Mouse (Mus musculus) limb, embryonic 15.5 days (tissue): ENCODE data around the gene Upk2. TPM values are rescaled to one million over a fixed set of nuclear protein-coding genes. Genes with fewer than 3 reads are reported as not detected.
"Not testable (repeated sequence)": the region's sequence is repeated elsewhere in the genome, so short reads cannot be mapped to it uniquely, and the experiment has no call there.

ENCODE experiments used
- ATAC-seq: fragments of 200-750 bp; cut with Nextera tagmentation; 2 replicates; pipeline ENCODE4 v1.8.0; 2017; ENCODE audit warnings: low read depth, moderate TSS enrichment; ENCODE audit not compliant: insufficient number of reproducible peaks, low FRiP score, low TSS enrichment
- H3K27ac ChIP-seq: fragments of 300-500 bp; sonication (generic); 2 replicates; pipeline ENCODE4 v1.5.1; 2015; ENCODE audit warnings: moderate library complexity, mild to moderate bottlenecking, inconsistent platforms
- H3K27me3 ChIP-seq: fragments of 300-500 bp; sonication (generic); 2 replicates; pipeline ENCODE4 v1.6.1; 2015; ENCODE audit warnings: inconsistent platforms
- H3K36me3 ChIP-seq: fragments of 300-500 bp; sonication (generic); 2 replicates; pipeline ENCODE4 v1.6.1; 2015; ENCODE audit warnings: inconsistent platforms
- H3K4me1 ChIP-seq: fragments of 300-500 bp; sonication (generic); 2 replicates; pipeline ENCODE4 v1.6.1; 2015; ENCODE audit warnings: inconsistent platforms
- H3K4me2 ChIP-seq: fragments of 300-500 bp; sonication (generic); 2 replicates; pipeline ENCODE4 v1.6.1; 2015; ENCODE audit warnings: mild to moderate bottlenecking, inconsistent platforms
- H3K4me3 ChIP-seq: fragments of 300-500 bp; sonication (generic); 2 replicates; pipeline ENCODE4 v1.5.1; 2015; ENCODE audit warnings: mild to moderate bottlenecking, inconsistent platforms
- H3K9ac ChIP-seq: fragments of 300-500 bp; sonication (generic); 2 replicates; pipeline ENCODE4 v1.6.1; 2015; ENCODE audit warnings: inconsistent platforms
- H3K9me3 ChIP-seq: fragments of 300-500 bp; sonication (generic); 2 replicates; pipeline ENCODE4 v1.6.1; 2016; ENCODE audit warnings: inconsistent platforms
- WGBS: fragments of 180-500 bp; shearing (Covaris S2); methylation state at CpG from one replicate; pipeline ENCODE4 v1.1.7; 2015; 5-methylcytosine and 5-hydroxymethylcytosine counted together
- polyA plus RNA-seq: library from polyadenylated mRNA; unstranded; fragments of >200 nt; fragmentation: Nextera tagmentation; extraction: Ambion mirVana; gene quantifications from 2 replicates; pipeline ENCODE4 v1.2.1, GENCODE M21; 2015

Gene Upk2
- polyA plus RNA-seq, 1 experiment from 2014 or later, result 0.45 TPM

DNA sequence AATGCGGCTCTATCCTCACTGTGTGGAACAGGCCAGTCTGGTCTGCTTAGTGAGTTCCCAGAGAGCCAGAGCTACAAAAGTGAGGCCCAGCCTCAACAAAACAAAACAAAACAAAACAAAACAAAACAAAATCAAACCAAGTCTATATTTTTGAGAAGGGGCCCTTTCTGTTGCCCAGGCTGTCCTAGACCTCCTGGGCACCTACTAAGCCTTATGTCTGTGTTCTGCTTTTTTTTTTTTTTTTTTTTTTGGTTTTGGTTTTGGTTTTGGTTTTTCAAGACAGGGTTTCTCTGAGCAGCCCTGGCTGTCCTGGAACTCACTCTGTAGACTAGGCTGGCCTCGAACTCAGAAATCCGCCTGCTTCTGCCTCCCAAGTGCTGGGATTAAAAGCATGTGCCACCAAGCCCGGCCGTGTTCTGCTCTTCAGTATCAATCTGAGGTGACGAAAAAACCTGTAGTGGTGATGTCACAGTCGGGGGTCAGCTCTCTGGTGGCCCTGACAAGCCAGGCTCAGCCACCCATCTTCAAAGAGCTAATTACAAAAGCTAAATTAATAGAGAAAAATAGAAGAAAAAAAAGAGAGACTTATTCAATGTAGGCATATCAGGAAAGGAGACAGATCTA, 10.3 kb downstream of the Upk2 start:
- H3K27ac ChIP-seq, H3K9me3 ChIP-seq, H3K4me2 ChIP-seq, H3K9ac ChIP-seq, H3K27me3 ChIP-seq, H3K4me3 ChIP-seq, H3K4me1 ChIP-seq, H3K36me3 ChIP-seq, ATAC-seq: not testable (repeated sequence)
- 85% methylated on average over 7 of the region's 7 CpGs for WGBS

GRCm38 (mm10) chr9:44440961-44441360, 13.8 kb downstream of the Upk2 start, which contains the start of gene Foxr1:
Foxr1 (minus strand) TSS chr9:44441136.
- H3K4me3 ChIP-seq, result no peak within 1 kb of the TSS
- no peak within 1 kb of the TSS for H3K9ac ChIP-seq
- no peaks in the 10 kb centered on the region for H3K27me3 ChIP-seq
- H3K27ac ChIP-seq, result no peak within 1 kb of the TSS
- ATAC-seq, result no peak
- H3K4me1 ChIP-seq, result no peaks in the 10 kb centered on the region
- H3K4me2 ChIP-seq, result no peak within 1 kb of the TSS
- WGBS, result 75% methylated on average over 19 of the region's 19 CpGs
- no peaks in the 10 kb centered on the region for H3K36me3 ChIP-seq
- no peaks in the 10 kb centered on the region for H3K9me3 ChIP-seq

DNA sequence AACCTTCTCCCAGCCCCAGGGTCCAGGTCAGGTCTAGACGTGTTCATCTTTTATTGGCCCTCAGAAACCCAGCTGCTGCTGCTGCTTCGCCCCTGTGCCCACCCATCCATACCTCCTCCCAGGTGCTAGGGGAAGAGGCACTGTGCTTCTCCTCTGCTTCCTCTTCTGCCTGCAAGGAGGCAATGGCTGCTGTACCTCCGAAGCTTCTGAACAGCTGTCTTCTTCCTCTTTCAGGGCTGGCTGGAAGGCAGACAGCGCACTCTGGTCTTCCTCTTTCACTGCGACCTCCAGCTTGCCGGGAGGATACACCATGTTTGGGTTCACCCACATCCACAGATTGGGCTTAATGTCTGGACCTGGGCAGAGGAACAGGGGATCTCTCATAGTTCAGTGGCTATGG, 19.0 kb downstream of the Upk2 start:
- H3K27me3 ChIP-seq, result no peaks in the 10 kb centered on the region
- no peaks in the 10 kb centered on the region for H3K36me3 ChIP-seq
- no peak overlapping the region for H3K4me2 ChIP-seq
- no peak overlapping the region for H3K9ac ChIP-seq
- no peak for ATAC-seq
- H3K4me3 ChIP-seq, result no peak overlapping the region
- 70% methylated on average over 6 of the region's 6 CpGs for WGBS
- H3K9me3 ChIP-seq, result no peaks in the 10 kb centered on the region
- H3K4me1 ChIP-seq, result peaks cover 7% of the 10 kb centered on the region
- no peak overlapping the region for H3K27ac ChIP-seq

GRCm38 (mm10) chr9:44432577-44433185, 22.1 kb downstream of the Upk2 start:
- Histone ChIP-seq H3K4me3 (no peak overlapping the region), H3K9ac (no peak overlapping the region), H3K4me2 (no peak overlapping the region), H3K27ac (no peak overlapping the region), H3K9me3 (no peaks in the 10 kb centered on the region), H3K4me1 (peaks cover 7% of the 10 kb centered on the region), H3K27me3 (no peaks in the 10 kb centered on the region), H3K36me3 (no peaks in the 10 kb centered on the region)
- ATAC-seq, result no peak
- WGBS, result 52% methylated on average over 5 of the region's 5 CpGs

DNA sequence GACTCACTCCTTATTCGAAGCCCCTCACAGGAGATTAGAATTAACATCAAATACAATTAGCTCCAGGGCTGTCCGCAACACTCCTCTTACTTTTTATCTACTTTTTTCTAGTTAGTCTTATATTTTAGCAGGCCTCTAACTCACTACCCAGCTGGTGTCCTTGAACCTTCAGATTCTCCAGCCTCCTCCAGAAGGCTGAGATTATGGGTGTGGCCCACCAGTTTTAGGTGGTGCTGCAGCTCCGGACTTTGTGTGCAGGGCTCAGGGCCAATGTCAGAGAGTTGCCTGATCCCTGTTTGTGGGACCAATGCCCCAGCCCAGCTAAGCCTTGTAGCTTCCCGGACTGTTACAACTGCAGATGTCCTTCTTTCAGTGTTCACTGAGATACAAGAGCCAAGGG, 31.2 kb downstream of the Upk2 start:
- no peaks in the 10 kb centered on the region for H3K9me3 ChIP-seq
- no peak overlapping the region for H3K4me3 ChIP-seq
- H3K4me1 ChIP-seq, result peaks cover 1% of the 10 kb centered on the region; the same call in 1 of the 2 replicates
- H3K27ac ChIP-seq, result no peak overlapping the region
- no peaks in the 10 kb centered on the region for H3K27me3 ChIP-seq
- no peak for ATAC-seq
- no peak overlapping the region for H3K9ac ChIP-seq
- WGBS, result 83% methylated on average over 4 of the region's 4 CpGs
- no peaks in the 10 kb centered on the region for H3K36me3 ChIP-seq
- no peak overlapping the region for H3K4me2 ChIP-seq

DNA sequence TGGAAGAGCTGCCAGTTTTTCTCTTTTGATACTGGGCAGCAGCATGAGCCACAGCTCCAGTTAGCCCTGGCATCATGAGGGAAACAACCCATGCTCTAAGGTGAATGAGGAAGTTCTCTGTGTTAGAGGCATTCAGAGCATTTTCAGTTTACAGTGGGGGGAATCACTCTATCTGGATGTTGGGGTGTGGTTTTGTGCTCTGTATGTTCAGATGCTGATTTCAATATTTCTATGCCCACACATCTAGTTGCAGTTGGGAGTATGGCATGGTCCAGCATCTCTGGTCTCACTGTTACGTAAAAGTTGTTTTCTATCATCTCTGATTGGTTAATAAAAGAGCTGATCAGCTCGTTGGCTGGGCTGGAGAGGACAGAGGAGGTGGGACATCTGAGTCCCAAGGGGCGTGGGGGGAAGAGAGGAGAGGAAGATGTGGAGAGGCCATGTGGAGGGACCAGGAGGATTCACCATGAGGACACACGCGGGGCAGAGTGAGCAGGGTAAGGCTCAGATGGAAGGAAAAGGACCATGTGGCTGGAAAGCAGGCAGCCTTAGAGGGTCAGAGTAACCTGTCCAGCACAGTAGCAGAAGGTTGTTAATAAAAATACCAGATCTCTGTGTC, 34.4 kb downstream of the Upk2 start:
- no peak overlapping the region for H3K27ac ChIP-seq
- H3K27me3 ChIP-seq, result no peaks in the 10 kb centered on the region
- no peak overlapping the region for H3K9ac ChIP-seq
- H3K4me3 ChIP-seq, result no peak overlapping the region
- H3K4me1 ChIP-seq, result peaks cover 13% of the 10 kb centered on the region
- WGBS, result 71% methylated on average over 5 of the region's 5 CpGs
- H3K4me2 ChIP-seq, result no peak overlapping the region
- ATAC-seq, result no peak
- H3K9me3 ChIP-seq, result no peaks in the 10 kb centered on the region
- no peaks in the 10 kb centered on the region for H3K36me3 ChIP-seq

DNA sequence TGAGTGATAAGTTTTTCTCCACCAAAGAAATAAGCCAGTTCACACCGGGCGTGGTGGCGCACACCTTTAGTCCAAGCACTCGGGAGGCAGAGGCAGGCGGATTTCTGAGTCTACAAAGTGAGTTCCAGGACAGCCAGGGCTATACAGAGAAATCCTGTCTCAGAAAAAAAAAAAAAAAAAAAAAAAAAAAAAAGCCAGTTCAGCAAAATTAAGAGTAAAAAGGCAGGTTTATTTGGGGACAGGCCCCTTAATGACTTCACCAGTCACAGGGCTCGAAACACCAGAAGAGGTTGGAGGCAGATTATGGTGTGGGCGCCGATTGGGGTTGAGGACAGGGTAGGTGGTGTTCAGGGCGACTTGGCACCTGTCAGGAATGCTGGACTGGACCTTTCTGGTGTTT, 35.0 kb downstream of the Upk2 start:
- not testable (repeated sequence) for H3K9ac ChIP-seq, H3K4me2 ChIP-seq, ATAC-seq, H3K27ac ChIP-seq, H3K27me3 ChIP-seq, H3K4me3 ChIP-seq, H3K9me3 ChIP-seq, H3K36me3 ChIP-seq
- WGBS, result 96% methylated on average over 9 of the region's 9 CpGs
- peaks cover 13% of the 10 kb centered on the region for H3K4me1 ChIP-seq

- Histone ChIP-seq H3K9ac (peak within 1 kb of the TSS; percentile 80), H3K9me3 (no peaks in the 10 kb centered on the region), H3K27ac (peak within 1 kb of the TSS; percentile 70), H3K4me1 (peaks cover 13% of the 10 kb centered on the region), H3K4me2 (peak within 1 kb of the TSS; percentile 88), H3K27me3 (no peaks in the 10 kb centered on the region), H3K36me3 (peaks cover 13% of the 10 kb centered on the region), H3K4me3 (peak within 1 kb of the TSS; percentile 84)
- no peak for ATAC-seq
- 75% methylated on average over 14 of the region's 14 CpGs for WGBS
These were observed 36.0 kb downstream of the Upk2 start, which contains the start of gene Ccdc84 for GRCm38 (mm10) chr9:44418519-44419385. Ccdc84 (minus strand) TSS chr9:44418569.

- Histone ChIP-seq H3K9me3 (no peaks in the 10 kb centered on the region), H3K36me3 (peaks cover 20% of the 10 kb centered on the region), H3K4me2 (peak overlapping the region; percentile 88), H3K4me1 (peaks cover 13% of the 10 kb centered on the region), H3K4me3 (peak overlapping the region; percentile 84), H3K27me3 (no peaks in the 10 kb centered on the region), H3K9ac (peak overlapping the region; percentile 80), H3K27ac (peak overlapping the region; percentile 70)
- ATAC-seq, result peak; percentile 84
- under 1% methylated on average over 38 of the region's 38 CpGs for WGBS
These were observed 36.8 kb downstream of the Upk2 start for GRCm38 (mm10) chr9:44417892-44418363.

DNA sequence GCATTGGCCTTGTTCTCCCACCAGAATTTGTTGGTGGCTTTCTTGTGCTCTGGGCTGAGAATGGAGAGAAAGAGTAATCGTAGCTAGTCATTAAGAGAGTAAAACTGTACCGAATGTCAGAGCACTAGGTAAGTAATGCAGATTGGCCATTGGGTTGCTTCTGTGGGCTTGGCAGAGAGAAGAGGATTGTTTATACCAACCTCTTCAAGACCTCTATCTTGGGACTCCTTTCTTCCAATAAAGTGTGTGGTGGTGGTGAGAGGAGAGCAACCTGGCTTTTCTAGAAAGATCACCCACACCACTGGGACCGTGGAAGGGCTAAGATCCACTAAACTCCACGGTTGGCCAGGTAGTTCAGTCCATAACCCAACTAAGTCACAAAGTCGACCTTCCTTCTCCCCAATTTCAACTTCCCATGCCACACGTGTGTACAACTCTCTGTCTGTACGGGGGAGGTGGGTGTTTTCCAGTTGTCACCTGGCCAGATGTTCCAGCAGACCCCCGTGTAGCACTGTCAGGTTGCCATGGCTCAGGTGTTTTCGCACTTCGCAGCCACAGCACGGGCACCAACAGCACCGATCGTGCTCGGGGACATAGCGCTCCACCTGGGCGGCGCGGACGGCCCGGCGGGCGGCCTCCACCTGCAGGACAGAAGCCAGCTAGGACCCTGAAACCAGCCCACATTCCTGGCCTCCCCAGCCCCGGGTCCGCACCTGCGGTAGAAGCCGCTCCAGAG, 37.5 kb downstream of the Upk2 start:
- H3K4me2 ChIP-seq, result peak overlapping the region; percentile 88
- WGBS, result 7% methylated on average over 26 of the region's 26 CpGs
- peak overlapping the region; percentile 80 for H3K9ac ChIP-seq
- peak overlapping the region; percentile 84 for H3K4me3 ChIP-seq
- H3K36me3 ChIP-seq, result peaks cover 26% of the 10 kb centered on the region
- peak overlapping the region; percentile 70 for H3K27ac ChIP-seq
- H3K4me1 ChIP-seq, result peaks cover 13% of the 10 kb centered on the region
- H3K27me3 ChIP-seq, result no peaks in the 10 kb centered on the region
- peak; percentile 41; the same call in 1 of the 2 replicates for ATAC-seq
- H3K9me3 ChIP-seq, result no peaks in the 10 kb centered on the region

DNA sequence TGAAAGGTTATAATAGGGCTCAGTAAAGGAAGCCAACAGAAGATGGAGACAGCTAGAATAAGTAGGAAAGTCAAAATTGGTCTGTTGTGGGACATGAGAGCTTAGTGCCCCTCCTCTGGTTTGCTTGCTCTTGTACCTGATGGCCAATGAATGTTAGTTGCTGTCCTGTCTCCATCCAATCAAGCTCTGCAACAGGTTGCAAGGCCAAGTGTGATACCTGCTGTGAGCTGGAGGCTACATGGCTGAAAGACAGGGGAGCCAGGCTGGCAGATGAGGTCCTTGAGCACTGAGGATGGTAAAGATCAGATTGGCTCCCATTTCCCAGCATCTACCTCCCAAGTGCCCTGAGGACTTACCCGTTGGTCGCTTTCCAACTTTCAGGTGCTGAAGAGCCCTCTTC, 42.0 kb downstream of the Upk2 start:
- peaks cover 63% of the 10 kb centered on the region for H3K36me3 ChIP-seq
- no peak overlapping the region for H3K4me2 ChIP-seq
- H3K27ac ChIP-seq, result no peak overlapping the region
- ATAC-seq, result no peak
- no peak overlapping the region for H3K9ac ChIP-seq
- no peaks in the 10 kb centered on the region for H3K27me3 ChIP-seq
- WGBS, result 64% methylated on average over 2 of the region's 2 CpGs
- H3K4me1 ChIP-seq, result peaks cover 13% of the 10 kb centered on the region
- H3K4me3 ChIP-seq, result no peak overlapping the region
- no peaks in the 10 kb centered on the region for H3K9me3 ChIP-seq
